Mouse (Mus musculus) olfactory bulb, adult 2 months (tissue): ENCODE measurements around the gene Olfr750.

Experiments used
- CTCF ChIP-seq: fragments of 200-500 bp; IDR thresholded peaks from 2 replicates; pipeline ENCODE4 v1.5.1; 2012; ENCODE audit warnings: low read depth, mild to moderate bottlenecking, low read length, moderate library complexity; ENCODE audit not compliant: insufficient read depth
- POLR2A ChIP-seq: fragments of 200-500 bp; IDR thresholded peaks from 2 replicates; pipeline ENCODE4 v1.6.1; 2012; ENCODE audit warnings: mild to moderate bottlenecking, low read depth, low read length, moderate library complexity; ENCODE audit not compliant: insufficient read depth

GRCm38 (mm10) chr14:51081035-51081434 lies 6.8 kb upstream of the Olfr750 start:
- no peak for TF ChIP-seq CTCF
- TF ChIP-seq POLR2A: no peak
